Mouse (Mus musculus) forebrain, postnatal 0 days (tissue): ENCODE measurements at regions not wholly inside any gene's neighbourhood (a gene's known extent, or its start where the extent isn't known, plus 50 kb on each side); places are given as distances from the start of the nearest gene placed in this dataset.

Experiments
- ATAC-seq: fragments of 200-750 bp; cut with Nextera tagmentation; 2 replicates; pipeline ENCODE4 v1.8.0; 2017; ENCODE audit warnings: mild to moderate bottlenecking, moderate library complexity
- DNase-seq: peaks from one replicate; pipeline ENCODE4 v3.0.0-alpha.2; 2015
- H3K27ac ChIP-seq: fragments of 300-500 bp; sonication (generic); 2 replicates; pipeline ENCODE4 v1.5.1; 2014; ENCODE audit warnings: low read depth, mild to moderate bottlenecking, antibody characterized with exemption, low read length, moderate library complexity, mixed read lengths
- H3K27me3 ChIP-seq: fragments of 300-500 bp; sonication (generic); 2 replicates; pipeline ENCODE4 v1.6.1; 2014; ENCODE audit warnings: mild to moderate bottlenecking, low read length, mixed read lengths; ENCODE audit not compliant: insufficient read depth
- H3K36me3 ChIP-seq: fragments of 300-500 bp; sonication (generic); 2 replicates; pipeline ENCODE4 v1.6.1; 2014; ENCODE audit warnings: mild to moderate bottlenecking, moderate library complexity; ENCODE audit not compliant: insufficient read depth
- H3K4me1 ChIP-seq: fragments of 300-500 bp; sonication (generic); 2 replicates; pipeline ENCODE4 v1.6.1; 2014; ENCODE audit warnings: antibody characterized with exemption; ENCODE audit not compliant: insufficient read depth
- H3K4me2 ChIP-seq: fragments of 300-500 bp; sonication (generic); 2 replicates; pipeline ENCODE4 v1.6.1; 2014; ENCODE audit warnings: low read depth, mild to moderate bottlenecking, moderate library complexity
- H3K4me3 ChIP-seq: fragments of 300-500 bp; sonication (generic); 2 replicates; pipeline ENCODE4 v1.5.1; 2014; ENCODE audit warnings: low read depth, low read length, mixed read lengths
- H3K9ac ChIP-seq: fragments of 300-500 bp; sonication (generic); 2 replicates; pipeline ENCODE4 v1.6.1; 2014; ENCODE audit warnings: mild to moderate bottlenecking
- H3K9me3 ChIP-seq: fragments of 300-500 bp; sonication (generic); 2 replicates; pipeline ENCODE4 v1.6.1; 2016; ENCODE audit warnings: low read length
- CTCF ChIP-seq: sonication (generic); IDR thresholded peaks from 2 replicates; pipeline ENCODE4 v1.5.1; 2016; ENCODE audit warnings: antibody characterized with exemption, control low read depth, low read depth
- WGBS: fragments of 180-500 bp; shearing (Covaris S2); extraction: QIAGEN DNeasy Blood & Tissue Kit; methylation state at CpG from one replicate; pipeline ENCODE4 v1.1.7; 2014; 5-methylcytosine and 5-hydroxymethylcytosine counted together

DNA sequence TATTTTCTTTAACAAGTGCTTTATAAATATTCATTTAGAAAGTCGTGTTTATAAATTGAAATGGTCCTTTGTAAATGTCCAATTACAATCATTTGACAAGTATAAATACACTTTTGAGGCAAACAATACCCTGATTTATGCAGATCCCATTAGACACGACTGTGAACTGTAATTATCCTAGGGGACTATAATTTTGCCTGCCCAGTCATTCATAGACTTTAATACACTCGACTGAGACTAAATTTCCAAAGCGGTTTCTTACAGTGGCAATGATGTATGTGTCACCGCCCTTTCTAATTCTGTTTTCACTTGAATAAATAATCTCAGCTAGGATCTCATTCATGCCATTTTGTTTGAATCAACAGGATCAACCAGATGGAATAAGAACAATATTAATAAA is 952.7 kb downstream of the Pcdh18 start:
- peak; percentile 82 for ATAC-seq
- no peak for TF ChIP-seq CTCF

DNA sequence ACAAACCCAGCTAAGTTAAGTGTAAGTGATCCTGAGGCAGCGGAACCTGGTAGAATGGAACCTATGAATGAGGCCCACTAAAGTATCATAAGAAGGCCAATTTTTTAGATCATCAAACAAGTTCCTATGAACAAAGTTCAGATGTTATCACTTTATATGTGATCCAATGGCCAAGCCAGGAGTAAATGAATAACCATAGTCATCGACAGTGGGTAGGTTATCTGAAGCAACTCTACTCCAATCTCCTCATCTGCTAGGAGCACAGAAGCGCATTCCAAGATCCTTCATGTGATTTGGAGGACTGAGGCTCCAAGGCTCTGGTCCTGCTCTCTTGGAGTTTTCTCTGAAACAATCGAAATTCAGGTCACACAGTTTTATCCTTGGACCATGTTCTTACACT is 985.4 kb downstream of the Pcdh18 start:
- H3K27me3 ChIP-seq, result no peaks in the 10 kb centered on the region
- TF ChIP-seq CTCF, result no peak

More for the DNA sequence above, 952.7 kb downstream of the Pcdh18 start:
- no peak overlapping the region for H3K4me2 ChIP-seq
- H3K4me3 ChIP-seq, result no peak overlapping the region
- no peaks in the 10 kb centered on the region for H3K4me1 ChIP-seq
- H3K9me3 ChIP-seq, result no peaks in the 10 kb centered on the region
- H3K27me3 ChIP-seq, result no peaks in the 10 kb centered on the region; the same call in 1 of the 2 replicates
- 15% methylated on average over 5 of the region's 5 CpGs for WGBS
- DNase-seq, result peak; percentile 9
- H3K36me3 ChIP-seq, result no peaks in the 10 kb centered on the region
- H3K9ac ChIP-seq, result no peak overlapping the region
- H3K27ac ChIP-seq, result no peak overlapping the region

More for the DNA sequence above, 985.4 kb downstream of the Pcdh18 start:
- Histone ChIP-seq H3K9ac (no peak overlapping the region), H3K4me1 (no peaks in the 10 kb centered on the region), H3K4me3 (no peak overlapping the region), H3K27ac (no peak overlapping the region), H3K4me2 (no peak overlapping the region), H3K9me3 (no peaks in the 10 kb centered on the region), H3K36me3 (no peaks in the 10 kb centered on the region)
- no peak for DNase-seq
- WGBS, result 93% methylated on average over 4 of the region's 4 CpGs
- ATAC-seq, result no peak
